Mouse (Mus musculus) forebrain, postnatal 0 days (tissue): ENCODE measurements at regions not wholly inside any gene's neighbourhood (a gene's known extent, or its start where the extent isn't known, plus 50 kb on each side); places are given as distances from the start of the nearest gene placed in this dataset.

Experiments used
- ATAC-seq: fragments of 200-750 bp; cut with Nextera tagmentation; 2 replicates; pipeline ENCODE4 v1.8.0; 2017; ENCODE audit warnings: mild to moderate bottlenecking, moderate library complexity
- DNase-seq: peaks from one replicate; pipeline ENCODE4 v3.0.0-alpha.2; 2015
- H3K27ac ChIP-seq: fragments of 300-500 bp; sonication (generic); 2 replicates; pipeline ENCODE4 v1.5.1; 2014; ENCODE audit warnings: low read depth, mild to moderate bottlenecking, antibody characterized with exemption, low read length, moderate library complexity, mixed read lengths
- H3K27me3 ChIP-seq: fragments of 300-500 bp; sonication (generic); 2 replicates; pipeline ENCODE4 v1.6.1; 2014; ENCODE audit warnings: mild to moderate bottlenecking, low read length, mixed read lengths; ENCODE audit not compliant: insufficient read depth
- H3K36me3 ChIP-seq: fragments of 300-500 bp; sonication (generic); 2 replicates; pipeline ENCODE4 v1.6.1; 2014; ENCODE audit warnings: mild to moderate bottlenecking, moderate library complexity; ENCODE audit not compliant: insufficient read depth
- H3K4me1 ChIP-seq: fragments of 300-500 bp; sonication (generic); 2 replicates; pipeline ENCODE4 v1.6.1; 2014; ENCODE audit warnings: antibody characterized with exemption; ENCODE audit not compliant: insufficient read depth
- H3K4me2 ChIP-seq: fragments of 300-500 bp; sonication (generic); 2 replicates; pipeline ENCODE4 v1.6.1; 2014; ENCODE audit warnings: low read depth, mild to moderate bottlenecking, moderate library complexity
- H3K4me3 ChIP-seq: fragments of 300-500 bp; sonication (generic); 2 replicates; pipeline ENCODE4 v1.5.1; 2014; ENCODE audit warnings: low read depth, low read length, mixed read lengths
- H3K9ac ChIP-seq: fragments of 300-500 bp; sonication (generic); 2 replicates; pipeline ENCODE4 v1.6.1; 2014; ENCODE audit warnings: mild to moderate bottlenecking
- H3K9me3 ChIP-seq: fragments of 300-500 bp; sonication (generic); 2 replicates; pipeline ENCODE4 v1.6.1; 2016; ENCODE audit warnings: low read length
- CTCF ChIP-seq: sonication (generic); IDR thresholded peaks from 2 replicates; pipeline ENCODE4 v1.5.1; 2016; ENCODE audit warnings: antibody characterized with exemption, control low read depth, low read depth
- WGBS: fragments of 180-500 bp; shearing (Covaris S2); extraction: QIAGEN DNeasy Blood & Tissue Kit; methylation state at CpG from one replicate; pipeline ENCODE4 v1.1.7; 2014; 5-methylcytosine and 5-hydroxymethylcytosine counted together

DNA sequence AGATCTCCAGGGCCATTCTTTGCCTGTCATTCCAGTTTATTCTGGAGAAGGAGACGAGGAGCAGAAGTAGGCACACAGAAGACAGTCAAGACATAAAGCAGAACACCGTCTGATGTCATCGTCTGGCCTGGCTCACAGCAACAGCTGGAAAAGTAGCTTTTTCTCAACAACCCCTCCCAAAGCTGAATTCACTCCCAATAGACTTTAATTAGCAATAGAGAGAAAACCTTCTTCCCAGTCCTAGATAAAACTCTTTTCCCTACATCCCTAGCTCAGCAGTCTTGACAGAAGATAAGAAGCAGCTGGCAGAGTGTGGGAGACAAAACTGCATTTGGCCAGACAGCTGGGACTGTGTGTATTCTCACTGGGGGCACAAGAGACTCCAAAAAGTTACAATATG is 59.3 kb upstream of the C1qtnf7 start:
- no peaks in the 10 kb centered on the region for H3K36me3 ChIP-seq
- no peaks in the 10 kb centered on the region for H3K27me3 ChIP-seq
- no peak overlapping the region for H3K9ac ChIP-seq
- no peaks in the 10 kb centered on the region for H3K4me1 ChIP-seq
- DNase-seq (no peak), ATAC-seq (peak; percentile 62)
- no peak for TF ChIP-seq CTCF
- H3K4me3 ChIP-seq, result no peak overlapping the region
- WGBS, result 76% methylated on average over 3 of the region's 3 CpGs
- no peaks in the 10 kb centered on the region for H3K9me3 ChIP-seq
- H3K4me2 ChIP-seq, result no peak overlapping the region
- H3K27ac ChIP-seq, result no peak overlapping the region

DNA sequence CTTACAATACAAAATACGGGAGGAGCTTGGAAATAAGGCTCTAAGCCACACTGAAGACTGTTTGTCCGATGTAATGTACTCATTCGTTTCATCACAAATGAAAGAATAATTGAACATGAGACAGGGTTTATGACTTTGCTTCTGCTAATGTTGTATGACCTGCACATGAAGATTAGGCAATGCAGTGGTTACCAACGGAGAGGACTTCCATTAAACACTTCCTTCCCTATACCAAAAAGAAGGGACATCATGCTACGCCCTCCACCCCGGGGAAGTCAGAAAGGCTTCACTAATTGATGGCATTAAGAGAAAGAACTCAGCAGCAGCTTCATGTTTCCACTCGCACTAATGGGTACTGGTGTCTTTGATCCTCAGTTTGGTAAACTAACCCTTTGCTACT is 57.6 kb upstream of the C1qtnf7 start:
- no peaks in the 10 kb centered on the region for H3K9me3 ChIP-seq
- no peaks in the 10 kb centered on the region for H3K4me1 ChIP-seq
- H3K4me3 ChIP-seq, result no peak overlapping the region
- TF ChIP-seq CTCF, result no peak
- ATAC-seq, result no peak
- no peaks in the 10 kb centered on the region for H3K36me3 ChIP-seq
- no peak overlapping the region for H3K4me2 ChIP-seq
- H3K27ac ChIP-seq, result no peak overlapping the region
- 79% methylated on average over 7 of the region's 7 CpGs for WGBS
- no peak for DNase-seq
- H3K27me3 ChIP-seq, result no peaks in the 10 kb centered on the region
- no peak overlapping the region for H3K9ac ChIP-seq

DNA sequence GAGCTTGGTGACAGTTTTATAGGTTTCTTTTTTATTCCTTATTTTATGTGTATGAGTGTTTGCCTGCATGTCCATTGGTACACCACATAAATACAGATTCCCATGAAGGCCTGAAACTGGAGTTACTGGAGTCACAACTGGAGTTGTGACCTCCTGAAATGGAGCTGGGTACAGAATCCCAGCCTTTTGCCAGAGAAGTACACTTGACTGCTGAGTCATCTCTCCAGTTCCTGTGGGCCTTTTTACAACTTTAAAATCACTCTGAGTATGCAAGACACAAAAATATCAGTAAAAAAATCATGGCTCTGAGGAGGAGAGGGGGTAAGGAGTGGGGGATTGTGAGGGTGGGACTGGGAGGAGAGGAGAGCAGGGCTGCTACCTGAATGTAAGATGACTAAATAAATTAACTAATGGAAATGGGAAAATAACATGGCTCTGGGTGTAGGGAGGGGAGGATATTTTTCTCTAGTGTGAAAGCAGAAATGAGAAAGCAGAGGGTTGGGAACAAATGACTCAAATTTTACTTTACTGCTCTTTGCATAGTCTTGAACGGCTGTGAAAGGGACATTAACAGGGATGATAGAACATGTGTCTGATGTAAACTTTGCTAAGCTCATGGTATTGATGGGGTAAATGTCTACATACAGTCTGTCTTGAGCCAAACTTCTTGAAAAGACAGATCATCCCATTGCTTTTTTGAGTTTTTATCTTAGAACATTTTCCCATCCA is 53.2 kb upstream of the C1qtnf7 start:
- DNase-seq (no peak), ATAC-seq (no peak)
- Histone ChIP-seq H3K4me1 (no peaks in the 10 kb centered on the region), H3K27me3 (no peaks in the 10 kb centered on the region), H3K27ac (no peak overlapping the region), H3K36me3 (no peaks in the 10 kb centered on the region), H3K9ac (no peak overlapping the region), H3K9me3 (no peaks in the 10 kb centered on the region), H3K4me2 (no peak overlapping the region), H3K4me3 (no peak overlapping the region)
- no peak for TF ChIP-seq CTCF
- 90% methylated on average over 1 of the region's 1 CpGs for WGBS
